Mouse (Mus musculus): ENCODE data around the gene Dmgdh. TPM values are rescaled to one million over a fixed set of nuclear protein-coding genes. Genes with fewer than 3 reads are reported as not detected.

The Dmgdh gene
- total RNA-seq (2012; rRNA removed) (not detected in 2 replicates), polyA plus RNA-seq (2012; ENCODE audit: insufficient read depth in 1 of 2, insufficient read length in 2 of 2, low read depth in 1 of 2, low replicate concordance in 2 of 2, missing spikeins in 1 of 2) (not detected)

- no peak within 1 kb of the TSS for H3K4me3 ChIP-seq (ENCODE audit: control insufficient read depth in 1 of 2, insufficient read depth in 1 of 2, low read depth in 2 of 2, low read length in 2 of 2)
- no peak within 1 kb of the TSS for H3K27ac ChIP-seq (ENCODE audit: control insufficient read depth, low read depth, low read length)
- no peaks in the 10 kb centered on the region for H3K9me3 ChIP-seq (replicated peaks; ENCODE audit: insufficient read depth, low read length)
- TF ChIP-seq USF2 (IDR thresholded peaks at IDR 0.05; ENCODE audit: borderline replicate concordance in 1 of 2, insufficient read depth in 1 of 2, low read depth in 1 of 2, low read length in 2 of 2) = no peak
- no peak for TF ChIP-seq TBP (IDR thresholded peaks at IDR 0.05; ENCODE audit: low read depth, low read length)
- no peak for TF ChIP-seq TAL1 (IDR thresholded peaks at IDR 0.05; ENCODE audit: low read length)
- TF ChIP-seq USF1 (IDR thresholded peaks at IDR 0.05; ENCODE audit: low read depth, low read length) = no peak
- no peak for TF ChIP-seq RAD21 (IDR thresholded peaks at IDR 0.05; ENCODE audit: low read depth, low read length)
- no peak for TF ChIP-seq MAZ (IDR thresholded peaks at IDR 0.05; ENCODE audit: low read depth, low read length)
- TF ChIP-seq MAFK (IDR thresholded peaks at IDR 0.05; ENCODE audit: borderline replicate concordance, low read depth, low read length) = no peak
- TF ChIP-seq GABPA (IDR thresholded peaks at IDR 0.05; ENCODE audit: low read depth, low read length) = no peak
- TF ChIP-seq ZC3H11A (IDR thresholded peaks at IDR 0.05; ENCODE audit: low read depth, low read length) = no peak
- TF ChIP-seq ETS1 (IDR thresholded peaks at IDR 0.05; ENCODE audit: low read depth, low read length) = no peak
- TF ChIP-seq UBTF (IDR thresholded peaks at IDR 0.05; ENCODE audit: borderline replicate concordance, insufficient read depth, low read depth, low read length) = no peak
- no peak for TF ChIP-seq ZKSCAN1 (IDR thresholded peaks at IDR 0.05; ENCODE audit: low read depth, low read length)
- TF ChIP-seq CHD1 (IDR thresholded peaks at IDR 0.05; ENCODE audit: low read depth, low read length) = no peak
- TF ChIP-seq SMC3 (IDR thresholded peaks at IDR 0.05; ENCODE audit: low read depth, low read length) = no peak
- TF ChIP-seq TCF12 (IDR thresholded peaks at IDR 0.05; ENCODE audit: low read depth, low read length) = no peak
- no peak for TF ChIP-seq NRF1 (IDR thresholded peaks at IDR 0.05; ENCODE audit: insufficient read depth, low read depth, low read length, poor library complexity, severe bottlenecking)
- no peak for TF ChIP-seq MXI1 (IDR thresholded peaks at IDR 0.05; ENCODE audit: low read depth, low read length)
- no peaks in the 10 kb centered on the region for H3K27me3 ChIP-seq (ENCODE audit: control insufficient read depth in 1 of 2, insufficient read depth in 2 of 2, low read length in 2 of 2)
- no peak within 1 kb of the TSS for H3K9ac ChIP-seq (ENCODE audit: control insufficient read depth, low read depth, low read length, poor library complexity, severe bottlenecking)
- no peaks in the 10 kb centered on the region for H3K79me2 ChIP-seq (ENCODE audit: control insufficient read depth, insufficient read depth, low read length, poor library complexity)
- no peak for DNase-seq (ENCODE audit: low read depth, low spot score)
- H3K36me3 ChIP-seq (ENCODE audit: control insufficient read depth in 1 of 2, insufficient read depth in 2 of 2, low read length in 2 of 2) = no peaks in the 10 kb centered on the region
- H3K4me1 ChIP-seq (ENCODE audit: control insufficient read depth in 1 of 2, insufficient read depth in 2 of 2, low read length in 2 of 2) = no peaks in the 10 kb centered on the region
Measured at GRCm38 (mm10) chr13:93674131-93674561, at the start of gene Dmgdh, which contains the start of gene Bhmt2. Dmgdh (plus strand) TSS chr13:93674433. Bhmt2 (minus strand) TSS chr13:93674302.

GRCm38 (mm10) chr13:93628861-93629260 is 45.4 kb upstream of the Dmgdh start:
- TF ChIP-seq POLR2AphosphoS2 (IDR thresholded peaks at IDR 0.05; ENCODE audit: low read length) = no peak
- no peak for TF ChIP-seq ETS1 (IDR thresholded peaks at IDR 0.05; ENCODE audit: low read depth, low read length)
- TF ChIP-seq E2F4 (IDR thresholded peaks at IDR 0.05; ENCODE audit: borderline replicate concordance, low read depth, low read length) = no peak
- TF ChIP-seq EP300 (IDR thresholded peaks at IDR 0.05; ENCODE audit: low read depth in 1 of 2, low read length in 2 of 2) = no peak
- TF ChIP-seq BHLHE40 (IDR thresholded peaks at IDR 0.05; ENCODE audit: borderline replicate concordance, low read depth, low read length) = no peak
- TF ChIP-seq KAT2A (conservative IDR thresholded peaks at IDR 0.05; ENCODE audit: low read depth, low read length) = no peak
- no peak for TF ChIP-seq TBP (IDR thresholded peaks at IDR 0.05; ENCODE audit: low read depth, low read length)
- no peak for TF ChIP-seq CHD2 (IDR thresholded peaks at IDR 0.05; ENCODE audit: low read length)
- no peak for TF ChIP-seq HCFC1 (IDR thresholded peaks at IDR 0.05; ENCODE audit: low read depth, low read length)
- no peak for TF ChIP-seq ZC3H11A (IDR thresholded peaks at IDR 0.05; ENCODE audit: low read depth, low read length)
- no peak for TF ChIP-seq NRF1 (IDR thresholded peaks at IDR 0.05; ENCODE audit: insufficient read depth, low read depth, low read length, poor library complexity, severe bottlenecking)
- TF ChIP-seq SIN3A (IDR thresholded peaks at IDR 0.05; ENCODE audit: low read length) = no peak
- no peak for TF ChIP-seq USF2 (IDR thresholded peaks at IDR 0.05; ENCODE audit: borderline replicate concordance in 1 of 2, insufficient read depth in 1 of 2, low read depth in 1 of 2, low read length in 2 of 2)
- no peak for TF ChIP-seq CTCF (IDR thresholded peaks at IDR 0.05 in 2 of 3, conservative IDR thresholded peaks at IDR 0.05 in 1 of 3; ENCODE audit: control insufficient read depth in 1 of 3, insufficient read depth in 1 of 3, low read depth in 2 of 3, low read length in 3 of 3, poor library complexity in 1 of 3, severe bottlenecking in 1 of 3)
- no peak for TF ChIP-seq POLR2AphosphoS5 (IDR thresholded peaks at IDR 0.05; ENCODE audit: borderline replicate concordance, low read depth, low read length)
- no peak for TF ChIP-seq ZMIZ1 (IDR thresholded peaks at IDR 0.05; ENCODE audit: low read depth, low read length)
- DNase-seq (ENCODE audit: low read depth, low spot score) = no peak
- no peaks in the 10 kb centered on the region for H3K36me3 ChIP-seq (ENCODE audit: control insufficient read depth in 1 of 2, insufficient read depth in 2 of 2, low read length in 2 of 2)
- no peaks in the 10 kb centered on the region for H3K79me2 ChIP-seq (ENCODE audit: control insufficient read depth, insufficient read depth, low read length, poor library complexity)
- no peak overlapping the region for H3K9ac ChIP-seq (ENCODE audit: control insufficient read depth, low read depth, low read length, poor library complexity, severe bottlenecking)
- H3K4me3 ChIP-seq (ENCODE audit: control insufficient read depth in 1 of 2, insufficient read depth in 1 of 2, low read depth in 2 of 2, low read length in 2 of 2) = no peak overlapping the region
- H3K9me3 ChIP-seq (replicated peaks; ENCODE audit: insufficient read depth, low read length) = no peaks in the 10 kb centered on the region
- no peak overlapping the region for H3K27ac ChIP-seq (ENCODE audit: control insufficient read depth, low read depth, low read length)
- H3K4me1 ChIP-seq (ENCODE audit: control insufficient read depth in 1 of 2, insufficient read depth in 2 of 2, low read length in 2 of 2) = no peaks in the 10 kb centered on the region
- H3K27me3 ChIP-seq (ENCODE audit: control insufficient read depth in 1 of 2, insufficient read depth in 2 of 2, low read length in 2 of 2) = no peaks in the 10 kb centered on the region; a peak in 1 of 4 replicates

All from MEL (cell line).